Mouse (Mus musculus) frontal cortex, adult 2 months (tissue): Measurements from ENCODE around the gene Phf20. TPM values are rescaled to one million over a fixed set of nuclear protein-coding genes. Genes with fewer than 3 reads are reported as not detected.

ENCODE experiments used
- DNase-seq, 2 experiments: peaks; one replicate each; pipeline ENCODE4 v3.0.0; 2022; ENCODE audit warnings: low spot score in 1 of 2; ENCODE audit errors: extremely low spot score in 1 of 2
- polyA plus RNA-seq: library from polyadenylated mRNA; depleted of rRNA; stranded (reverse); fragments of >200 nt; gene quantifications from 2 replicates; pipeline ENCODE4 v1.2.3, GENCODE M21; 2012

The Phf20 gene
- polyA plus RNA-seq, 1 experiment = 34.2 TPM

DNA sequence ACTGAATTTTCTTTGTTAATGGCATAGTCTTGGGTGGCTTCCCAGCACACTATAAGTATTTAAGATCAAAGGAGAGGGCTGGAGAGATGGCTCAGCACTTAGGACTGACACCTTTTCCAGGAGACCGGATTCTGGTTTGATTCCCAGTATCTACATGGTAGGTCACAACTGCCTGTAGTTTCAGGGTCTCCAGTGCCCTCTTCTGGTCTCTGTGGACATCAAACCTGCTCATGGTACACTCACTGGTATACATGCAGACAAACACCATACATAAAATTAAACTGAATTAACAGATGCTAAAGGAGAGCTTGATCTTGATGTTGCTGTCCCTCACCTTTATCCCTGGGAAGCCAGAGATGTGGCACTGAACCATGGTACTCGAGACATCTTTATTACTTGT lies 64.7 kb downstream of the Phf20 start:
- DNase-seq = no peak

GRCm38 (mm10) chr2:156263204-156263893 lies 67.1 kb downstream of the Phf20 start:
- no peak for DNase-seq

DNA sequence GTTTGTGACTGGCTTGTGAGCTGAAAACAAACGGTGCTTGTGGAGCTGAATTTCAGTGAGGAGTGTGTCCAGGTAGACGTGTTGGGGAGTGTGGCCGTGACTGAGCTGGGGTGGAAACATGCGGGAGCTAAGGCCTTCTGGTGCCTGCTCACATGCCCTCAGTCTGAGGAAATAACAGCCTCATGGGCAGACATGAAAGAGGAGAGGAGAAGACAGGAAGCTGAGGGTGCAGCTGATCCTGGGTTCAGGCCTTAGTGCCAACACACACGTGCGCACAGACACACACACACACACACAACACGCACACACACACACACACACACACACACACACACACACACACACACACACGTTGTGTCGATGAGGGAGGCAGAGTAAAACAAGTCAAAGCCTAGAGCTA lies 71.4 kb downstream of the Phf20 start:
- DNase-seq = no peak

DNA sequence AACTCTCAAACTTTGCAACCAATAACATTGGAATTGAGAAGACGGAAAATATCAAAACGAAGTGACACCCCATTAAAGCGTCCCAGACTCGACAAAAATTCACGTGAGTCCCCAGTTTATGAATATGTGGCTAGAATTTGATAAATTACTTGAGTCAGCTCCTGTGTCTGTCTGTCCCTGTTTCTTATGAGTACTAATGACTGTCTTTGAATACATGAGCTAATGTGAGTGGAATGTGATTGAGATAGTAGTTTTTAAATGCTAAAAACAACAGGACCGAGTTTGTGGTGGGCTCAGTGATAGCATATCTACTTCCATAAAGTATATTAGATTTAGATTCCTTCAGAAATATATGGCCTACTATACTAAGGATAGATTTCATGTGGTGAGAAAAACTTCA lies 76.3 kb downstream of the Phf20 start:
- DNase-seq = no peak

DNA sequence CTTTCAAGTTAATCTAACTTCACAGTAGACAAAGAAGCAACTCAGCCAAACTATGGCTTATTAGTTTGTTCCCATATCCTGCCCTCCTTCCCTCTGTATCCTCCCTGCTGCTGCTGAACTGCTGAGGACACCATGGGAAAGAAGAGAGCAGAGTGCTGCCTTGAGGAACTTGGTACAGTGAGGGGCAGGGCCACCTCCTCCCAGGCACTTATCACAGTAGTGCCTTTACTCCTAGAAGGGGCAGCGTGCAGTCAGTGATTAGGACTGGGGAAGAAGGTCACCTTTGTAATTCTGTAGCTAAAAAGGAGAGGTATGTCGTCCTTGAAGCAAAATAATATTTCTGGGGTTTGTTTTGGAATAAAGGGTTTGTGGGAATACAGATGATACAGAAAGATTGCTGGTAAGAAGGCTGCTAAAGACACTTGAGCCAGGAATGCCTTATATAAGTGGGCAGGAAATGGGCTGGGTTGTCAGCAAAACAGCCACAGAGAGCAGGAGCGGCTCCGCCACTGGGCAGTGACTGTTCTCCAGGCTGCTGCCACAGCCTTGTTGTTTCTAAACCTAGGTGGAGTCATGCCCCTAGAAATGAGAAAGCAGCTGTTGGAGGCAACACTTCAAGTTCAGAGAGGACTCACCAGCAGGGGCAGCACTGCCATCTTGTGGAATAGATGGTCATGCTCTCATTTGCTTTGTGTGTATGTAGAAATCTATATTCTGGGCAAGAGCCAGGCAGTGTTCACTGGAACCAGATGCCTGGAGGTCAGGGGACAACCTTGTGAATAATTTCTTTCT lies 82.2 kb downstream of the Phf20 start:
- DNase-seq = peak; percentile 79 to 92

DNA sequence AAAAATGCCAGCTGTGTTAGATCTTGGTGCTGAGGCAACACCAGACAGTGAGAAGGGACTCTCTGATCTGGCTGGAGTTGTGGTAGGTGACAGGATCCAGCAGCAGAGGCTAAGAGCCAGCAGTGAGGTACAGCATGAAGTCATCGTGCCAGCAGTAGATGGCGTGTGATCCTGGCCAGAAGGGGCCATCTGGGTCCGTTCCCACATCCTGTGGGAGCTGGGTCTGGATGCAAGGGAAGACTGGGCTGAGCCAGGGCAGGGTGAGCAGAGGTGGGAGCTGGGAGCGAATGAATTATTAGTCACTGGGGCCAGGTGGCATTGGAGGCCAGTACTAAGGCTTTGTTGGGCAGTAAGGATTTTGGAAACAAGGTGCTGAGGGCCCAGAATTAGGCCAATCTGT lies 85.0 kb downstream of the Phf20 start:
- DNase-seq = no peak

- no peak for DNase-seq
These were observed 88.9 kb downstream of the Phf20 start for GRCm38 (mm10) chr2:156285161-156285560.

DNA sequence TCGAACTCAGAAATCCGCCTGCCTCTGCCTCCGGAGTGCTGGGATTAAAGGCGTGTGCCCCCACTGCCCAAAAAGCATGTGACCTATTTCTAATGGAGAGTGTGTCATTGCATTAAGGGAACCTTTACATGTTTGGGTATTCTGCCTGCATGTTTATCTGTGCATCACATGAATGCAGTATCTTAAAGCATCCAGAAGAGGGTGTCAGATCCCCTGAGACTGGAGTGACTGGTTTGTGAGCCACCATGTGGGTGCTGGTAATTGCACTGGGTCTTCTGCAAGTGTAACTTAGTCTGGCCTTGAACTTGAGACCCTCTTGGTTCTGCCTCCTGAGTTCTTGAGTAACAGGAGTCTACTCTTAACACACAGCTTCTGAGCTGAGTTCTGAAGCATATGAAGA lies 90.5 kb downstream of the Phf20 start:
- no peak for DNase-seq

DNA sequence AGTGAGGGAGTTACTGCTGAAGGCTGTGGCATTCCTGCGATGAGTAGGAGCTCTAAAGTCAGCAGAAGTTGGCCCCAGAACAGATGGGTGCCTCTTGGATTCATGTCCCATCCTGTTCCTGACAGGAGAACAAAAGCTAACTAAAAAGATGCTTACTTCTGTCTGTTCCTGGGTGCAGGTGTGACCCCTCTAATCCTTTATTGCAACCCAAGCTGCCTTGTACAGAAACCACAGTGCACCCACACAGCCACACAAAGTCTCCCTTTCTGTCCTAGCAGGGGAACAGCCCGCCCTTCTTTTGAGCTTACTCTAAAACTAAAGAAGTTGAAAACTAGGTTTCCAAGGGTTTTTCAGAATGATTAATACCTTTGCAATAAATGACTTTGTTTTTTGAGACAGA lies 92.0 kb downstream of the Phf20 start:
- no peak for DNase-seq

GRCm38 (mm10) chr2:156289552-156290160 lies 93.4 kb downstream of the Phf20 start:
- DNase-seq = no peak

GRCm38 (mm10) chr2:156291998-156292397 lies 95.7 kb downstream of the Phf20 start:
- DNase-seq = no peak

DNA sequence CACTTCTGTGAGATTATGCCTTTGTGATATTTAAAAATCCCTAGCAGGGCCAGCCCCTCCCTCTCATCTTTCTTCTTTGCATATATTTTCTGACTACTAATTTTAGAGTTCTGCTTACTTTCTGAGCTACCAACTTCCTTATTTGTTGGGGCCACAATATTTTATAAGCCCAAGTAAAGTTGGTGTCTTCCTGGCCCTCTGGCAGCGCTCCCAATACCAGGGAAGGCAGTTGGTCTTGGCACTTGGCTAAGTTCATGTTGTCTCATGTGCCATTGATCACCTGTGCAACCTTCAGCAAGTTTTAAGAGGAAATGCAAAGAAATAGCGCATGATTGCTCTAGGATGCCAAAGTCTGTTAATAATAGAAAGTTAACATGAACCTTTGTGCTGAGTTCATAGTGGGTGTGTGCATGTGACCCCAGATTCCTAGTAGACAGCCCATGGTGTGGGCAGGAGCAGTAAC lies 99.4 kb downstream of the Phf20 start:
- no peak for DNase-seq

DNA sequence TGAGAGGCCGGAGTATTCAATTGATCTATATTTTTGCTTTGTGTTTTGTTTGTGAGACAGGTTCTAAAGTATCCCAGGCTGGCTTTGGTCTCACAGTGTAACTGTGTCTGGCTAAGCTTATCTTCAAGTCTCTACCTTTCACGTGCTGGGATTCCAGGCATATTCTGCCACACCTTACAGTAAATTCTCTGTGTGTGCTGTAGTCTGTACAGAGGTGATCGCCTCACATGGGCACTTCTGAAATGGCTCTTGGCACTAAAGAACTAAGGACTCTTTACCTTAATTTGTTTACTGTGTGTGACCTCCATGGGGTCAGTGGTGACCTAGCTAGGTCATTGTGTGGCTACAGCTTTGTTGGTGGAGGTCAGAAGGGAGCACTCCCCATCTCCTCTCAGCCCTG lies 99.9 kb downstream of the Phf20 start:
- DNase-seq = no peak

- no peak for DNase-seq
These were observed 101.4 kb downstream of the Phf20 start for GRCm38 (mm10) chr2:156297653-156298052.

- DNase-seq = peak in 1 of 2 experiments; percentile 53
These were observed 102.2 kb downstream of the Phf20 start for GRCm38 (mm10) chr2:156298458-156298857.

DNA sequence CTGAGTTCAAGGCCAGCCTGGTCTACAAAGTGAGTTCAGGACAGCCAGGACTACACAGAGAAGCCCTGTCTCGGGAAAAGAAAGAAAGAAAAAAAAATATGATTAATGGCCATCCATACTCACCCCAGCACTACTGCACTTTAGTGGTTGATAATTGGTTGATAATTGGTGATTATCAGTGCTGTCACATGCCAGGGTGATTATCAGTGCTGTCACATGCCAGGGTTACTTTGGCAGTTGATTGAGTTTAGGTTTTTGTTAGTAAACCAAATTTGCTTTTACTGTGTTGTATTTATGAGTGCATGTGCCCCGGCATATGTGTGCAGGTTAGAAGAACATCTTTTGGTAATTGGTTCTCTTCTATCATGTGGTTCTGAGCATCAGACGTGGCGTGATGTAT lies 105.8 kb downstream of the Phf20 start:
- no peak for DNase-seq

DNA sequence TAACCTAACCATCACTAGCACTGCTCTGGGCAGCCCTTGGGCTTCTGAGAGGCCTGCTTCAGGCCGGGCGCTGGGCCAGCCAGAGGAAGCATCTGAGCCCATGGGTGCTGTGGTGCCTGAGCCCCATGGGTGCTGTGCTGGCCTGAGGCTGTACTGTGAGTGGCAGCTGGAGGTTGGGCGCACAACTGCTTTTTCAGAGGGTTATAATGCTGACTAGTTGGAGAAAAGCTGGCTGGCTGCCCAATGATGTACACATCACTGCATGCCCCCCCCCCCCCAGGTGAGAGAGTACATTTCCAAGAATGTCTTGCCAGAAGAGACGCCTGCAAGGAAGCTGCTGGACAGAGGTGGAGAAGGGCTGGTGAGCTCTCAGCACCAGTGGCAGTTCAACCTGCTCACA lies 108.1 kb downstream of the Phf20 start:
- DNase-seq = no peak

DNA sequence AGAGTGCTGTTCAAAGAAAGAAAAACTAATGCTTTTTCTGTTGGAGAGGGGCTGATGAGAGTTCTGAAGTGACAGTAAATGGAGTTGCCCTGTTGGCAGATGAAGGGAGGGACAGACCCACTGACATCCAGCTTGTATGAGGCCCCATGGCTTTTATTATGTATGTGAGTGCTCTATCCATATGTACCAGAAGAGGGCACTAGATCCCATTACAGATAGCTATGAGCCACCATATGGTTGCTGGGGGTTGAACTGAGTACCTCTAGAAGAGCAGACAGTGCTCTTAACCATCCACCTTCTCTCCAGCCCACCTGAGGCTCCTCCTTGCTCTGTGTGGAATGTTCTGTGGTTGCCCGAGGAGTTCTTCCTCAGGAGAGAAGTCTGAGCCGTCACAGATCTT lies 109.6 kb downstream of the Phf20 start:
- peak in 1 of 2 experiments; percentile 60 for DNase-seq

DNA sequence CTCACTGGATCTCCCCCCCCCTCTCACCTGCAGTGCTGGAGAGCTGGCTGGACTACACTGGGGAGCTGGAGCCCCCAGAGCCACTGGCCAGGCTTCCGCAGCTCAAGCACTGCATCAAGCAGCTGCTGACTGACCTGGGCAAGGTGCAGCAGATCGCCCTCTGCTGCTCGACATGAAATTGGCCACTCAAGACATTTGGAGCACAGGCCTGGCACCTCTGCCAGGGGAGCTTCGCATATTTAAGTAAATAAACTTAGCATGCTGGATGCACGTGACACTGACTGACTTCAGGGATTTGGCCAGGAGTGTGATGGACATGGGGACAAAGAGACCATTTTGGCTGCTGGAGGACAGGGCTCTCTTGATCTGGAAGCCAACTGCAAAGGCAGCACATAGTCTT lies 111.0 kb downstream of the Phf20 start:
- peak in 1 of 2 experiments; percentile 19 for DNase-seq

GRCm38 (mm10) chr2:156309948-156310347 lies 113.7 kb downstream of the Phf20 start:
- no peak for DNase-seq

- DNase-seq = no peak
These were observed 114.2 kb downstream of the Phf20 start for GRCm38 (mm10) chr2:156310455-156310854.

DNA sequence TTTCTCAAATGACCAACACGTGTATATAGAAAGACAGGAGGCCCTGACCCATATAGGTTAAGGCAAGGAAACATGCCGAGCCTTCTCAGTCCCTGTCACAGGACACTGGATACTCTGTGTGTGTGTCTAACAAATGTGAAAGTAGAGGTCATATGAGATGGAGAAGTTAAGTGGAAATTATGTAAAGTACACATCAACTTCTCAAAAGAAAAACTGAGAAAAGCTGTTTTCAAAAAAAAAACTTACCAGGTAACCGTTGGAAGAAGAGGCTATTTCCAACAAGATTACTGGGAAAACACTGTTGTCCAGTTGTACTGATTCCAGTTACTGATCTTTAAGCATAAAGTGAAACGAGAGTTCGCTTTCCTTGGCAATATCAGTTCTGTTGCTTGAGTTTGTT lies 114.7 kb downstream of the Phf20 start:
- DNase-seq = no peak
